Mouse (Mus musculus) ES-Bruce4 (cell line): ENCODE data around the gene Ano6.

ENCODE experiments used
- EP300 ChIP-seq: IDR thresholded peaks from 2 replicates; pipeline ENCODE4 v1.6.1; 2011; ENCODE audit warnings: low read depth, low read length; ENCODE audit not compliant: insufficient read depth
- POLR2A ChIP-seq: IDR thresholded peaks from one replicate; pipeline ENCODE4 v1.8.1; 2011; ENCODE audit warnings: low read length; ENCODE audit not compliant: insufficient read depth

GRCm38 (mm10) chr15:95855051-95855844 lies 64.6 kb downstream of the Ano6 start:
- no peak for TF ChIP-seq EP300
- no peak for TF ChIP-seq POLR2A
